28 mouse cellular contexts compared by ENCODE assay signal in genomic region chr11:40683295-40683694, GRCm38 (mm10). TPM values are rescaled to one million over a fixed set of nuclear protein-coding genes. Genes with fewer than 3 reads are reported as not detected.
"Had no signal": no experiment of that assay in that cellular context is flagged by ENCODE, and none has a peak within 500 bp of the region (broad histone marks: within the 10 kb centered on the region; RNA-seq: fewer than 3 reads in every experiment).

No protein-coding gene starts in this region.

- H3K4me2 ChIP-seq: embryonic facial prominence, embryonic 12.5 days; embryonic facial prominence, embryonic 13.5 days; embryonic facial prominence, embryonic 15.5 days; forebrain, embryonic 12.5 days; forebrain, embryonic 13.5 days; forebrain, embryonic 15.5 days had no signal

- H3K4me3 ChIP-seq: embryonic facial prominence, embryonic 12.5 days; embryonic facial prominence, embryonic 13.5 days; embryonic facial prominence, embryonic 15.5 days; erythroblast, embryonic 14.5 days; forebrain, embryonic 10.5 days; forebrain, embryonic 12.5 days; forebrain, embryonic 13.5 days; forebrain, embryonic 15.5 days; gastrocnemius, adult 2 months; heart, adult 2 months; heart, embryonic 10.5 days had no signal

- DNase-seq: cerebellum, adult 8-10 months; cerebellum, adult 9-10 months; cerebellum, adult 9-11 months; cerebellum, postnatal 10 days; cerebellum, postnatal 14 days; embryo, embryonic 11 days; forebrain, postnatal 0 days; gastrocnemius, adult 2 months; gastrocnemius, postnatal 10 days; gastrocnemius, postnatal 14 days; gastrocnemius, postnatal 25 days; gastrocnemius, postnatal 36 days; heart, adult 11 months; heart, adult 18-20 months; heart, adult 2 months had no signal

- H3K4me1 ChIP-seq: embryonic facial prominence, embryonic 12.5 days; embryonic facial prominence, embryonic 15.5 days; forebrain, embryonic 10.5 days; forebrain, embryonic 12.5 days; forebrain, embryonic 13.5 days; forebrain, embryonic 15.5 days; heart, embryonic 10.5 days had no signal

- H3K9me3 ChIP-seq: embryonic facial prominence, embryonic 12.5 days; embryonic facial prominence, embryonic 13.5 days; embryonic facial prominence, embryonic 15.5 days; forebrain, embryonic 10.5 days; forebrain, embryonic 12.5 days; forebrain, embryonic 13.5 days; forebrain, embryonic 15.5 days; heart, embryonic 10.5 days had no signal

- H3K27ac ChIP-seq: embryonic facial prominence, embryonic 12.5 days; embryonic facial prominence, embryonic 13.5 days; embryonic facial prominence, embryonic 15.5 days; forebrain, embryonic 10.5 days; forebrain, embryonic 12.5 days; forebrain, embryonic 13.5 days; forebrain, embryonic 15.5 days; gastrocnemius, adult 2 months; heart, adult 2 months; heart, embryonic 10.5 days had no signal

- H3K9ac ChIP-seq: embryonic facial prominence, embryonic 12.5 days; embryonic facial prominence, embryonic 13.5 days; embryonic facial prominence, embryonic 15.5 days; forebrain, embryonic 12.5 days; forebrain, embryonic 13.5 days; forebrain, embryonic 15.5 days; forebrain, postnatal 0 days had no signal

- ATAC-seq: forebrain, embryonic 13.5 days; forebrain, embryonic 14.5 days; forebrain, embryonic 15.5 days; forebrain, embryonic 16.5 days; forebrain, postnatal 0 days had no signal

- H3K27me3 ChIP-seq: embryonic facial prominence, embryonic 12.5 days; embryonic facial prominence, embryonic 13.5 days; embryonic facial prominence, embryonic 15.5 days; forebrain, embryonic 12.5 days; forebrain, embryonic 13.5 days; forebrain, embryonic 15.5 days had no signal

RNA-seq across cellular contexts. Expression of gene Hmmr, which starts 49.9 kb away (rescaled TPM):
- total RNA-seq: gastrocnemius, adult 18-20 months; gastrocnemius, adult 8-10 months had no signal
